Mouse (Mus musculus) liver, postnatal 0 days (tissue): ENCODE results near the gene Gm20388.

Experiments used
- CTCF ChIP-seq: sonication (generic); IDR thresholded peaks from 2 replicates; pipeline ENCODE4 v1.5.1; 2016; ENCODE audit warnings: antibody characterized with exemption, low read depth
- EP300 ChIP-seq: IDR thresholded peaks from 2 replicates; pipeline ENCODE4 v1.6.1; 2016; ENCODE audit warnings: antibody characterized with exemption, low read depth, mild to moderate bottlenecking

- TF ChIP-seq CTCF (no peak), EP300 (no peak)
These were observed 3595.1 kb downstream of the Gm20388 start for GRCm38 (mm10) chr8:123505695-123506094.
